Mouse (Mus musculus): ENCODE results near the gene Atp10a.

DNA sequence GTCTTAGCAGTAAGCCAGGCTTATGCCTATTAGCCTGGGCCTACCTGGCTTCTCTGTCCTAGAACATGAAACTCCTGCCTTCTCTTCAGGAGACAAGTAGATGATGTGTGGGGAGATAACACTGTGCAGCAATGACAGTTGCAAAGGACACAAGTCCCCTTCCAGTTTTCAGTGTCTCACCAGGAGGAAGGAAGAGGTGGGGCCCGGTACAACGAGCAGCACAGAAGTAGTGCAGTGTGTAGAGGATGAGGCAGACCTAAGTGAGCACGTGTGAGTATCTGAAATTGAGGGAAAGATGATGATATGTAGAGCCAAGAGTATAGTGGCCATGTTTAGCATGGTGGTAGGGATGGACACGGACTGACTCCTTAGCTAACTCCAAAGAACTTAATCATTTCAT lies 86.0 kb downstream of the Atp10a start:
- no peak for TF ChIP-seq HCFC1 (IDR thresholded peaks at IDR 0.05; ENCODE audit: borderline replicate concordance, insufficient read depth, low read length)
- TF ChIP-seq ZC3H11A (IDR thresholded peaks at IDR 0.05; ENCODE audit: borderline replicate concordance, low read depth, low read length), result no peak
- TF ChIP-seq CHD2 (IDR thresholded peaks at IDR 0.05; ENCODE audit: low read depth, low read length), result no peak
- TF ChIP-seq ZNF384 (IDR thresholded peaks at IDR 0.05; ENCODE audit: low read depth, low read length), result no peak

Data from ES-E14 (cell line).